Mouse (Mus musculus): ENCODE measurements around the gene Csrnp3. TPM values are rescaled to one million over a fixed set of nuclear protein-coding genes. Genes with fewer than 3 reads are reported as not detected.

Gene Csrnp3
- polyA plus RNA-seq, 1 experiment: 0.01 TPM

DNA sequence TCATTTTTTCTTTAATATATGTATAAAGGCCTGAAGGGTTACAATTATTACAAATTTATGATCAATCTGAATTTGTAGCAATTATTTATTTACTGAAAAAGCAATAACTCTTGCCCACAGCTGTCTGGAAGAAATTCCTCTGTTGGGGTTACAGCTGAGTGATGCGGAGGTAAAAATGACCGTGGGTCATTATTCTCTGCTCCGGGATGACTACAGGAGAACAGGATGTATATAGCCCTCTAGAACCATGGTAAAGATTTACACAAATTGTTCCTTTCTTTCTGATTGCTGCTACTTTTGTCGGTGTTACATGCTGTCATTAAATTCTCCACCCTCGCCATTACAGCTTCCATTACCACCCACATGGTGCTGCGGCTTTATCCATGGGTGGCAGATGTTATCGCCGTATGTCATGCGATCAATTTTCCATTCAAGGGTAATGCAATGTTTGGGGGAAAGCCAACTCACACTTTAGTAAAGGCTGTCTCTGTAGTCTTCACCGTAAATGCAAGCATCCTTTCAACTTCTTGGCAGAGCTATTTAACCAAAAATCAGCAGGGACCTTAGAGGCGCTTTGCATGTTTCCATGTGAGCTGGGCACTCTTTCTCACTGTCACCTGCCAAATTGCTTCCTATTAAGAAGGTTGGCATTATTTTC lies 12.7 kb upstream of the Csrnp3 start:
- H3K36me3 ChIP-seq (ENCODE audit: control insufficient read depth, insufficient read depth): no peaks in the 10 kb centered on the region
- TF ChIP-seq REST (IDR thresholded peaks at IDR 0.05; ENCODE audit: insufficient read depth, insufficient read length) (no peak), TCF12 (IDR thresholded peaks at IDR 0.05; ENCODE audit: insufficient read depth, poor library complexity, severe bottlenecking) (no peak), TCF3 (IDR thresholded peaks at IDR 0.05; ENCODE audit: insufficient read length, low read depth) (no peak)
- no peaks in the 10 kb centered on the region for H3K79me2 ChIP-seq (ENCODE audit: control insufficient read depth, insufficient read depth)
- H3ac ChIP-seq (ENCODE audit: control insufficient read depth, insufficient read length): no peak overlapping the region
- no peak overlapping the region for H3K4me2 ChIP-seq (ENCODE audit: low read depth)
- no peak overlapping the region for H3K4me3 ChIP-seq
- no peaks in the 10 kb centered on the region for H3K27me3 ChIP-seq (ENCODE audit: control insufficient read depth, insufficient read depth, insufficient read length)

DNA sequence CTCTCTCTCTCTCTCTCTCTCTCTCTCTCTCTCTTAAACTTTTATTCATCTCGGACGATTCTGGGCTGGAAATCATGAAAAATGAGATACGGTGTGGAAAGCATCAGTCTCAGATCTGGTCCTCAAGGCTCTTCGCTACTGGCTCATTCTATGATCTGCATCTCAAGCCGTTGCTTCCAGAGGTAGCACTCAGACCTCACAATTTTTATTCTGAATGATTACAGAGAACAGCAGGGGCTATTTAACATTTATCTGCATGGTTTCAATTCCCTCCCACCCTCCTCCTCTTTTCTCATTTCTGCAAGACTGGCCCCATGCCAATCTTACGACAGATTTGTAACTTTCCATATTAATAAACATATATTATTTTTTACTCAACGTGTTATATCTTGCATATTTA lies 12.1 kb upstream of the Csrnp3 start:
- TF ChIP-seq MYOD1 (IDR thresholded peaks at IDR 0.05; ENCODE audit: control insufficient read depth in 1 of 3, insufficient read length in 2 of 3, low read depth in 2 of 3): no peak
- TF ChIP-seq POLR2A (IDR thresholded peaks at IDR 0.05; ENCODE audit: insufficient read length, low read depth): no peak
- TF ChIP-seq TCF3 (IDR thresholded peaks at IDR 0.05; ENCODE audit: insufficient read length, low read depth): no peak
- TF ChIP-seq E2F4 (IDR thresholded peaks at IDR 0.05; ENCODE audit: insufficient read depth): no peak
- no peak for TF ChIP-seq SRF (IDR thresholded peaks at IDR 0.05; ENCODE audit: control insufficient read depth, insufficient read length, low read depth)
- no peak for TF ChIP-seq CEBPB (IDR thresholded peaks at IDR 0.05; ENCODE audit: insufficient read depth, poor library complexity, severe bottlenecking)
- no peak for TF ChIP-seq POLR2AphosphoS2 (IDR thresholded peaks at IDR 0.05; ENCODE audit: insufficient read length, low read depth)
- TF ChIP-seq USF1 (IDR thresholded peaks at IDR 0.05; ENCODE audit: low read depth): no peak
- TF ChIP-seq MYOG (IDR thresholded peaks at IDR 0.05; ENCODE audit: control insufficient read depth in 1 of 3, insufficient read depth in 1 of 3, insufficient read length in 2 of 3, low read depth in 2 of 3): no peak
- TF ChIP-seq TCF12 (IDR thresholded peaks at IDR 0.05; ENCODE audit: insufficient read depth, poor library complexity, severe bottlenecking): no peak
- no peak for TF ChIP-seq MAX (IDR thresholded peaks at IDR 0.05; ENCODE audit: low read depth)
- no peak for TF ChIP-seq REST (IDR thresholded peaks at IDR 0.05; ENCODE audit: insufficient read depth, insufficient read length)
- H3K4me3 ChIP-seq: no peak overlapping the region
- no peaks in the 10 kb centered on the region for H3K79me2 ChIP-seq (ENCODE audit: control insufficient read depth, insufficient read depth)
- no peak overlapping the region for H3ac ChIP-seq (ENCODE audit: control insufficient read depth, insufficient read length)
- no peak overlapping the region for H3K4me2 ChIP-seq (ENCODE audit: low read depth)
- no peaks in the 10 kb centered on the region for H3K27me3 ChIP-seq (ENCODE audit: control insufficient read depth, insufficient read depth, insufficient read length)
- H3K36me3 ChIP-seq (ENCODE audit: control insufficient read depth, insufficient read depth): no peaks in the 10 kb centered on the region

DNA sequence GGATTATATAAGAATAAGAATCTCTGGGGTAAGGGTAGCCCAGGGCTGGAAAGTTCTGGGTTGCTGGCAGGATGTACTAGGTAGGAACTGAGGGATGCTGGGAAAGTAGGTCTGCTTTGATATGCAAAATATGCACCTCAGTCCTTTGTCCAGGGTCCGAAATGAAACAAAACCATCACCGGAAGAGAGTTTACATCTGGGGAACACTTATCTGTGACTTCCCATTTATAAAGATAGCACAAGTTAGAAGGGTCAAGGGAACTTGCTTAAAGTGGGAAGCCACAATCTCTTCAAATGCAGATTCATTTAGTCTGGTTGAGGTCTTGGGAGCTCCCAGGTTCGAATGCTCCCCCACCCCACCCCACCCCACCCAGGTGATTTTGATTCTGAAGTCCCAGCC lies 4.0 kb upstream of the Csrnp3 start:
- TF ChIP-seq CEBPB (IDR thresholded peaks at IDR 0.05; ENCODE audit: insufficient read depth, poor library complexity, severe bottlenecking) (no peak), TCF12 (IDR thresholded peaks at IDR 0.05; ENCODE audit: insufficient read depth, poor library complexity, severe bottlenecking) (no peak), MYOG (IDR thresholded peaks at IDR 0.05; ENCODE audit: control insufficient read depth in 1 of 3, insufficient read depth in 1 of 3, insufficient read length in 2 of 3, low read depth in 2 of 3) (no peak), TCF3 (IDR thresholded peaks at IDR 0.05; ENCODE audit: insufficient read length, low read depth) (no peak), POLR2AphosphoS2 (IDR thresholded peaks at IDR 0.05; ENCODE audit: insufficient read length, low read depth) (no peak), MAX (IDR thresholded peaks at IDR 0.05; ENCODE audit: low read depth) (no peak), USF1 (IDR thresholded peaks at IDR 0.05; ENCODE audit: low read depth) (no peak), REST (IDR thresholded peaks at IDR 0.05; ENCODE audit: insufficient read depth, insufficient read length) (no peak), E2F4 (IDR thresholded peaks at IDR 0.05; ENCODE audit: insufficient read depth) (no peak), MYOD1 (IDR thresholded peaks at IDR 0.05; ENCODE audit: control insufficient read depth in 1 of 3, insufficient read length in 2 of 3, low read depth in 2 of 3) (no peak), POLR2A (IDR thresholded peaks at IDR 0.05; ENCODE audit: insufficient read length, low read depth) (no peak), SRF (IDR thresholded peaks at IDR 0.05; ENCODE audit: control insufficient read depth, insufficient read length, low read depth) (no peak)
- Histone ChIP-seq H3K27me3 (ENCODE audit: control insufficient read depth, insufficient read depth, insufficient read length) (no peaks in the 10 kb centered on the region), H3K79me2 (ENCODE audit: control insufficient read depth, insufficient read depth) (no peaks in the 10 kb centered on the region), H3K4me2 (ENCODE audit: low read depth) (no peak overlapping the region), H3ac (ENCODE audit: control insufficient read depth, insufficient read length) (no peak overlapping the region), H3K4me3 (no peak overlapping the region), H3K36me3 (ENCODE audit: control insufficient read depth, insufficient read depth) (no peaks in the 10 kb centered on the region)

DNA sequence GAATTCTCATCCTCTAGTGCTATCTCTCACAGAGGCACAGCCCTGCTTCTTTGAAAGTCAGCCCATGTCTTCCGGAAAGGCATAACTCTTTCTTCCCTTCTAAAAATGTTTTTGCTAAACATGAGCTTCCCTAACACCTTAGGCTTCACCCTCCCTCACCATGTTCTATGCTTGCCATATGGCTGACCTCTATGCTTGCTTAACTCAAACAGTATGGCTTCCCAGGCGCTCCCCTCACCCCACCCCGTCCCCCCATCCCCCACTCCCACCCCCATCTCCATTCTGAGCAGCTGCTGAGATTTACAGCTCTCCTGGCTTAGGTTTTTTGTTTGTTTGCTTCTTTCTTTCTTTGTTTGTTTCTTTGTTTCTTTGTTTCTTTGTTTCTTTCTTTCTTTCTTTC lies 3.2 kb upstream of the Csrnp3 start:
- H3K27me3 ChIP-seq (ENCODE audit: control insufficient read depth, insufficient read depth, insufficient read length): no peaks in the 10 kb centered on the region
- H3K36me3 ChIP-seq (ENCODE audit: control insufficient read depth, insufficient read depth): no peaks in the 10 kb centered on the region
- H3K4me2 ChIP-seq (ENCODE audit: low read depth): no peak overlapping the region
- no peak overlapping the region for H3ac ChIP-seq (ENCODE audit: control insufficient read depth, insufficient read length)
- H3K4me3 ChIP-seq: no peak overlapping the region
- TF ChIP-seq REST (IDR thresholded peaks at IDR 0.05; ENCODE audit: insufficient read depth, insufficient read length) (no peak), MYOG (IDR thresholded peaks at IDR 0.05; ENCODE audit: control insufficient read depth in 1 of 3, insufficient read depth in 1 of 3, insufficient read length in 2 of 3, low read depth in 2 of 3) (no peak), CEBPB (IDR thresholded peaks at IDR 0.05; ENCODE audit: insufficient read depth, poor library complexity, severe bottlenecking) (no peak)
- no peaks in the 10 kb centered on the region for H3K79me2 ChIP-seq (ENCODE audit: control insufficient read depth, insufficient read depth)

DNA sequence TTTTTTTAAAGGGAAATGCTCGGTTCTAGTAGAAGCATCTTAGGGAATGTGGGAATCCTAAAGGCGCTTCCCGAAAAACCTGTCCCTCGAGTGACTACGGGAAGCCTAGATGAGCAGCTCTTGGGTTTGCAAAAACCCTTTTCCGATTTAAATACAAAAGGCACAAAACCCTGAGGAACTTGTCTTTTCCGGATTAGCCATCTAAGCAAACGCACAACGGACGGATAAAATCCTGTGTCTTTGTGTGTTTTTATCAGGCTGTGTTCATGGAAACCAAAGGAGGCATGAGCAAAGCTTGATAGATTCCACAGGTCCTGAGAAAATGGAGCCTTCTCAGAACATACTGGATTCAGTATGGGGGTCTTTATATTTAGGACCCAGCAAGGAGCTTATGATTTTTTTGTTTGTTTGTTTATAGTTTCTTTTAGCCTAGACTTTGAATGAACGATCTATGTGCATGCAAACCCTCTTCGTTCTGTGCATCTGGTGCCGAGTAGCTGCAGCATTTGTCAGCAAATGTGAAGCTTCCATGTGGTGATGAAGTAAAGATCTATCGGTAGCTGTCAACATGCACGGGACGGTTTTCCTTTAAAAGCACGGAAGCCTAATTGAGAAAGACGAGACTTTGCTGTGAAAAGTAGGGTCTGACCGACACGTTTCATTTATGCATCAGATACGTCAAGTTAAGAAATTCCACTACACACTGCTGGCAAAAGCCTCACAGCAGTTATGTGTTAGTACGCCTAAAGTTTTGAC lies 611 bp downstream of the Csrnp3 start:
- TF ChIP-seq TCF12 (IDR thresholded peaks at IDR 0.05; ENCODE audit: insufficient read depth, poor library complexity, severe bottlenecking) (no peak), SRF (IDR thresholded peaks at IDR 0.05; ENCODE audit: control insufficient read depth, insufficient read length, low read depth) (no peak), POLR2A (IDR thresholded peaks at IDR 0.05; ENCODE audit: insufficient read length, low read depth) (no peak), MYOD1 (IDR thresholded peaks at IDR 0.05; ENCODE audit: control insufficient read depth in 1 of 3, insufficient read length in 2 of 3, low read depth in 2 of 3) (no peak), CEBPB (IDR thresholded peaks at IDR 0.05; ENCODE audit: insufficient read depth, poor library complexity, severe bottlenecking) (no peak), MAX (IDR thresholded peaks at IDR 0.05; ENCODE audit: low read depth) (no peak), USF1 (IDR thresholded peaks at IDR 0.05; ENCODE audit: low read depth) (no peak), REST (IDR thresholded peaks at IDR 0.05; ENCODE audit: insufficient read depth, insufficient read length) (no peak), E2F4 (IDR thresholded peaks at IDR 0.05; ENCODE audit: insufficient read depth) (no peak), MYOG (IDR thresholded peaks at IDR 0.05; ENCODE audit: control insufficient read depth in 1 of 3, insufficient read depth in 1 of 3, insufficient read length in 2 of 3, low read depth in 2 of 3) (no peak)
- Histone ChIP-seq H3K36me3 (ENCODE audit: control insufficient read depth, insufficient read depth) (no peaks in the 10 kb centered on the region), H3K27me3 (ENCODE audit: control insufficient read depth, insufficient read depth, insufficient read length) (no peaks in the 10 kb centered on the region), H3K4me2 (ENCODE audit: low read depth) (peak overlapping the region; percentile 27), H3K4me3 (no peak overlapping the region), H3K79me2 (ENCODE audit: control insufficient read depth, insufficient read depth) (no peaks in the 10 kb centered on the region), H3ac (ENCODE audit: control insufficient read depth, insufficient read length) (no peak overlapping the region)

Measured in myocyte (in vitro differentiated cells).